Mouse (Mus musculus): ENCODE results near the gene Gm1123. TPM values are rescaled to one million over a fixed set of nuclear protein-coding genes. Genes with fewer than 3 reads are reported as not detected.

Gene Gm1123
- total RNA-seq, 1 experiment, result not detected

DNA sequence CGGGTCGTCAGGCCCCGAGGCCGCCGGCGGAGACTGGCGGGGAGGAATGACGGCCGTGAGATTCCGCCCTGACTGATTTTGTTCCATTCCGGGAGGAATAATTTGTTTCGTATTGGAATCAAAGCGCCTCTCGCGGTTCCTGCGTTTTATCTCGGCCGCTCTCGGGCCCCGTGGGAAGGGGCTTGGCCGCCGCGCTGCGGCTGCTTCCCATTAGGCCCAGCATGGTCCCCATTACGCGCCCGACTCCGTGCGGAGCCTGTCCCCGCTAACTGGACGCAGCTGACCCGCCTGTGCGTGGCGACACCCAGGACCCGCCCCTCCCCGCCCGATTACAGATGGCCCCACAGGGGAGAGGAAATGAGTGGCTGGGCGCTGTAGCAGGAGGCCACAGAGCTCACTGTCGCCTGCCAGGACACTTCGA, 62.4 kb downstream of the Gm1123 start:
- H3K4me3 ChIP-seq (ENCODE audit: insufficient read depth in 1 of 2, low read depth in 1 of 2, low read length in 2 of 2, poor library complexity in 1 of 2, severe bottlenecking in 1 of 2), result peak overlapping the region; percentile 50 to 52
- H3K27ac ChIP-seq (ENCODE audit: insufficient read depth, low read depth, low read length, poor library complexity, severe bottlenecking), result no peak overlapping the region
- no peak for DNase-seq (ENCODE audit: low read depth, low spot score)
- H3K4me1 ChIP-seq (ENCODE audit: control insufficient read depth in 2 of 2, insufficient read depth in 2 of 2, low read length in 2 of 2, poor library complexity in 1 of 2), result peaks cover 0 to 4% of the 10 kb centered on the region in 2 experiments; a peak in 1 of 4 replicates
- H3K36me3 ChIP-seq (ENCODE audit: control insufficient read depth, insufficient read depth, low read length, poor library complexity, severe bottlenecking), result no peaks in the 10 kb centered on the region
- no peak for TF ChIP-seq HCFC1 (IDR thresholded peaks at IDR 0.05; ENCODE audit: borderline replicate concordance, insufficient read depth, low read length)
- no peak for TF ChIP-seq MAFK (IDR thresholded peaks at IDR 0.05; ENCODE audit: insufficient read depth, low read depth, low read length)
- no peak for TF ChIP-seq ZC3H11A (IDR thresholded peaks at IDR 0.05; ENCODE audit: borderline replicate concordance, low read depth, low read length)
- TF ChIP-seq ZNF384 (IDR thresholded peaks at IDR 0.05; ENCODE audit: low read depth, low read length), result no peak
- no peak for TF ChIP-seq CHD2 (IDR thresholded peaks at IDR 0.05; ENCODE audit: low read depth, low read length)
- in situ Hi-C loops (cut with MboI; ENCODE audit: low sequenced_read_pairs in 2 of 2, unreplicated experiment in 2 of 2), result no loop called here
- H3K9ac ChIP-seq (ENCODE audit: insufficient read depth, low read depth, low read length, poor library complexity, severe bottlenecking), result peak overlapping the region; percentile 47; the same call in 1 of the 2 replicates
- no peaks in the 10 kb centered on the region for H3K9me3 ChIP-seq (ENCODE audit: control insufficient read depth, insufficient read depth, low read depth, low read length)

DNA sequence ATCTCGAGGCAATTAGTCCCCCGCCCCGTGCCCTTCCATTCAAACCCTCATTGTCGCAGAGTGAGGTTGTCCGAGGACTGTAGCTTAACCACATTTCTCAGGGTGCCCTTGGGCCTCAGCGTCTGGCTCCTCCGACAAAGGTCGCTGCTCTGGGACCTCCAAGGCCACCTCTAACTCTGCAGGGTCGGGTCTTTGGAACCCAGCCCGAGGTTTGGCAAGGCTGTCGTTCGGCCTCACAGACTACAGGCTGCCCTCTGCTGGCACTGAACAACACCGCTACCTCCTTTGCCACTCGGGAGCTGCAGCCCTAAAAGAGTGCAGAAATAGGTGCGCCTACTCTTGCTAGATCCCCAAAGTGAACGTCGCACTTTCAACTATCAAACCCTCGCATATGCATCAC, 70.4 kb downstream of the Gm1123 start:
- TF ChIP-seq HCFC1 (IDR thresholded peaks at IDR 0.05; ENCODE audit: borderline replicate concordance, insufficient read depth, low read length) (no peak), ZC3H11A (IDR thresholded peaks at IDR 0.05; ENCODE audit: borderline replicate concordance, low read depth, low read length) (no peak), ZNF384 (IDR thresholded peaks at IDR 0.05; ENCODE audit: low read depth, low read length) (no peak), MAFK (IDR thresholded peaks at IDR 0.05; ENCODE audit: insufficient read depth, low read depth, low read length) (no peak), CHD2 (IDR thresholded peaks at IDR 0.05; ENCODE audit: low read depth, low read length) (no peak)
- no peak overlapping the region for H3K27ac ChIP-seq (ENCODE audit: insufficient read depth, low read depth, low read length, poor library complexity, severe bottlenecking)
- no peaks in the 10 kb centered on the region for H3K9me3 ChIP-seq (ENCODE audit: control insufficient read depth, insufficient read depth, low read depth, low read length)
- peak overlapping the region in 1 of 2 experiments; percentile 22; a peak in 1 of 4 replicates for H3K4me3 ChIP-seq (ENCODE audit: insufficient read depth in 1 of 2, low read depth in 1 of 2, low read length in 2 of 2, poor library complexity in 1 of 2, severe bottlenecking in 1 of 2)
- DNase-seq (ENCODE audit: low read depth, low spot score), result no peak
- no peaks in the 10 kb centered on the region for H3K4me1 ChIP-seq (ENCODE audit: control insufficient read depth in 2 of 2, insufficient read depth in 2 of 2, low read length in 2 of 2, poor library complexity in 1 of 2)
- H3K36me3 ChIP-seq (ENCODE audit: control insufficient read depth, insufficient read depth, low read length, poor library complexity, severe bottlenecking), result no peaks in the 10 kb centered on the region
- in situ Hi-C loops (cut with MboI; ENCODE audit: low sequenced_read_pairs in 2 of 2, unreplicated experiment in 2 of 2), result no loop called here
- H3K9ac ChIP-seq (ENCODE audit: insufficient read depth, low read depth, low read length, poor library complexity, severe bottlenecking), result no peak overlapping the region

DNA sequence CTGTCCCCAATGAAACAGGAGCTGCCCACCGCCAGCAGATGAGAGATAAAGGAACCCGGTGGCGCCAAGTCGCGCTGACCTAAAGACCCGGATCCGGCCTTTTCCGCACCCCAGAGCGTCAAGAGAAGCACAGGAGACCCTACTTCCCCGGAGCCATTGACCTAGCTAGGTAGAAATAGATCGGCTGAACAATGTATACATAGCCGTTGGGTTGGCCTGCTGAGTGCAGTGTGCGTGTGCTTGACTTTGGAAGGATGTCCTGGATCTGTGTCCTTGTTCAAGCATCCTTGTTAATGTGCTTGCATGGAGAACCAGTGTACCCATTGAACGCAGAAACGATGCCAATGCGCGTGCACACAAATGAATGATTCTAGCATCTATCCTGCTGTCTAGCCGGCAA, 71.9 kb downstream of the Gm1123 start:
- no peaks in the 10 kb centered on the region for H3K4me1 ChIP-seq (ENCODE audit: control insufficient read depth in 2 of 2, insufficient read depth in 2 of 2, low read length in 2 of 2, poor library complexity in 1 of 2)
- H3K27ac ChIP-seq (ENCODE audit: insufficient read depth, low read depth, low read length, poor library complexity, severe bottlenecking), result no peak overlapping the region
- no peak overlapping the region for H3K9ac ChIP-seq (ENCODE audit: insufficient read depth, low read depth, low read length, poor library complexity, severe bottlenecking)
- in situ Hi-C loops (cut with MboI; ENCODE audit: low sequenced_read_pairs in 2 of 2, unreplicated experiment in 2 of 2), result no loop called here
- TF ChIP-seq ZC3H11A (IDR thresholded peaks at IDR 0.05; ENCODE audit: borderline replicate concordance, low read depth, low read length) (no peak), CHD2 (IDR thresholded peaks at IDR 0.05; ENCODE audit: low read depth, low read length) (no peak), HCFC1 (IDR thresholded peaks at IDR 0.05; ENCODE audit: borderline replicate concordance, insufficient read depth, low read length) (no peak), MAFK (IDR thresholded peaks at IDR 0.05; ENCODE audit: insufficient read depth, low read depth, low read length) (no peak), ZNF384 (IDR thresholded peaks at IDR 0.05; ENCODE audit: low read depth, low read length) (no peak)
- no peak overlapping the region for H3K4me3 ChIP-seq (ENCODE audit: insufficient read depth in 1 of 2, low read depth in 1 of 2, low read length in 2 of 2, poor library complexity in 1 of 2, severe bottlenecking in 1 of 2)
- no peaks in the 10 kb centered on the region for H3K9me3 ChIP-seq (ENCODE audit: control insufficient read depth, insufficient read depth, low read depth, low read length)
- H3K36me3 ChIP-seq (ENCODE audit: control insufficient read depth, insufficient read depth, low read length, poor library complexity, severe bottlenecking), result no peaks in the 10 kb centered on the region
- DNase-seq (ENCODE audit: low read depth, low spot score), result no peak

DNA sequence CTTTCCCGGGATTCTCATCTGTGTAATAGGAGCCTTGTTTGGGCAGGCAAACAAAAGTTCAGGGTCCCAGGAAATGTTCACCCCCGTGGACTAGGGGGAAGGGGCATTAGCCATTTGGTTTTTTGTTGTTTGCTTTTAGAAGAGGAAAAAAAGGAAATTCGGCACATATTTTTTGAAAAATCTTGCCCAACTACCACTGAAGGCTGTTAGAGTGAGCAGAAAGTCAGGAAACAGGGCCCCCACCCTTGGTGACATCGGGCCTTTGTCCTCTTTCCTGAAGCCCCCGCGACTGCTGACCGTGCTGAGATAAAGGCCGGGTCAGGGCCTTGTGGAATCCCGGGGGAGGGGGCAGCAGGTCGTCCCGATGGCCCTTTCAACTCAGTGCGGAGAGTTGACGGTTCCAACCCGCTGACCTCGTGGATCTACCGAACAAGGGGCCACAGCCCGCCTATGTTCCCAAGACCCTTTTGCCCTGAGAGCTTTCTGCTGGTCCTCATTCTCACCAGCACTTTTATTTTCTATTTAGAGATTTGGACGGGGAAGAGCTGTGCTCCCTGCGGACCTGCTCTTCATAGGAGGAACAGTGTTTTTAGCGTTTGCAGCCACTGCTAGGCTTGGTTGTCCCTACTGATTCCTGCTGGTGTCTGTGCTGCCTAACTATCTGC, 72.9 kb downstream of the Gm1123 start:
- Histone ChIP-seq H3K36me3 (ENCODE audit: control insufficient read depth, insufficient read depth, low read length, poor library complexity, severe bottlenecking) (no peaks in the 10 kb centered on the region), H3K9ac (ENCODE audit: insufficient read depth, low read depth, low read length, poor library complexity, severe bottlenecking) (no peak overlapping the region), H3K27ac (ENCODE audit: insufficient read depth, low read depth, low read length, poor library complexity, severe bottlenecking) (no peak overlapping the region), H3K9me3 (ENCODE audit: control insufficient read depth, insufficient read depth, low read depth, low read length) (no peaks in the 10 kb centered on the region), H3K4me1 (ENCODE audit: control insufficient read depth in 2 of 2, insufficient read depth in 2 of 2, low read length in 2 of 2, poor library complexity in 1 of 2) (no peaks in the 10 kb centered on the region), H3K4me3 (ENCODE audit: insufficient read depth in 1 of 2, low read depth in 1 of 2, low read length in 2 of 2, poor library complexity in 1 of 2, severe bottlenecking in 1 of 2) (no peak overlapping the region)
- no peak for TF ChIP-seq HCFC1 (IDR thresholded peaks at IDR 0.05; ENCODE audit: borderline replicate concordance, insufficient read depth, low read length)
- no peak for DNase-seq (ENCODE audit: low read depth, low spot score)
- in situ Hi-C loops (cut with MboI; ENCODE audit: low sequenced_read_pairs in 2 of 2, unreplicated experiment in 2 of 2), result no loop called here

All from ES-E14 (cell line).